In genomic region chr12:109950632-109951031, GRCm38 (mm10) we compare ENCODE assay signal across 16 mouse cellular contexts.
DNase-seq lines count a peak whose midpoint lies in the region; ATAC-seq and TF ChIP-seq lines count a peak whose summit lies in the region.
"Had no signal": no experiment of that assay in that cellular context is flagged by ENCODE, and none has a peak within 500 bp of the region (broad histone marks: within the 10 kb centered on the region; RNA-seq: fewer than 3 reads in every experiment).

No protein-coding gene starts in this region.

- H3K4me1 ChIP-seq in heart, embryonic 10.5 days, result peaks cover 45% of the 10 kb centered on the region
- peaks cover 74% of the 10 kb centered on the region for H3K4me1 ChIP-seq in midbrain, embryonic 10.5 days
- H3K4me1 ChIP-seq in midbrain, embryonic 15.5 days, result peaks cover 7% of the 10 kb centered on the region
- no peaks in the 10 kb centered on the region for H3K4me1 ChIP-seq in midbrain, postnatal 0 days (ENCODE audit: insufficient read depth, low read length)
- peaks cover 4% of the 10 kb centered on the region for H3K4me1 ChIP-seq in heart, embryonic 11.5 days (ENCODE audit: control insufficient read depth, insufficient read depth, low read length)

- H3K4me2 ChIP-seq in midbrain, embryonic 15.5 days, result no peak overlapping the region
- no peak overlapping the region for H3K4me2 ChIP-seq in midbrain, postnatal 0 days (ENCODE audit: low read depth, low read length, poor library complexity, severe bottlenecking)
- H3K4me2 ChIP-seq in heart, embryonic 11.5 days, result no peak overlapping the region
- H3K4me2 ChIP-seq: embryonic facial prominence, embryonic 13.5 days had no signal

- no peak overlapping the region for H3K9ac ChIP-seq in midbrain, embryonic 15.5 days
- H3K9ac ChIP-seq in midbrain, postnatal 0 days (replicated peaks; ENCODE audit: low read length, poor library complexity, severe bottlenecking), result no peak overlapping the region
- no peak overlapping the region for H3K9ac ChIP-seq in heart, embryonic 11.5 days (ENCODE audit: low read depth, low read length)
- H3K9ac ChIP-seq: embryonic facial prominence, embryonic 13.5 days; forebrain, postnatal 0 days had no signal

- H3K4me3 ChIP-seq in heart, embryonic 10.5 days, result no peak overlapping the region
- H3K4me3 ChIP-seq in midbrain, embryonic 10.5 days, result no peak overlapping the region
- H3K4me3 ChIP-seq in midbrain, embryonic 15.5 days, result no peak overlapping the region
- H3K4me3 ChIP-seq in midbrain, postnatal 0 days (ENCODE audit: low read depth, low read length), result no peak overlapping the region
- H3K4me3 ChIP-seq in heart, embryonic 11.5 days (ENCODE audit: low read depth, low read length), result no peak overlapping the region
- H3K4me3 ChIP-seq: embryonic facial prominence, embryonic 13.5 days had no signal

- peak overlapping the region; percentile 72 for H3K27ac ChIP-seq in heart, embryonic 10.5 days
- peak overlapping the region; percentile 96 for H3K27ac ChIP-seq in midbrain, embryonic 10.5 days (replicated peaks)
- no peak overlapping the region for H3K27ac ChIP-seq in midbrain, embryonic 15.5 days
- H3K27ac ChIP-seq in midbrain, postnatal 0 days (ENCODE audit: low read depth, low read length), result no peak overlapping the region
- H3K27ac ChIP-seq in heart, embryonic 11.5 days (ENCODE audit: low read depth, low read length), result no peak overlapping the region
- H3K27ac ChIP-seq: embryonic facial prominence, embryonic 13.5 days had no signal

- WGBS in heart, embryonic 10.5 days, result 40% methylated on average over 6 of the region's 6 CpGs
- 46% methylated on average over 6 of the region's 6 CpGs for WGBS in midbrain, embryonic 10.5 days
- WGBS in midbrain, embryonic 15.5 days, result 50% methylated on average over 6 of the region's 6 CpGs
- 59% methylated on average over 6 of the region's 6 CpGs for WGBS in midbrain, postnatal 0 days
- WGBS in heart, embryonic 11.5 days (ENCODE audit: insufficient replicate concordance), result 32% methylated on average over 6 of the region's 6 CpGs

- TF ChIP-seq CTCF in midbrain, postnatal 0 days (IDR thresholded peaks at IDR 0.05), result peak; percentile 34

- no peaks in the 10 kb centered on the region for H3K9me3 ChIP-seq in heart, embryonic 10.5 days
- H3K9me3 ChIP-seq in midbrain, embryonic 10.5 days (replicated peaks), result no peaks in the 10 kb centered on the region
- no peaks in the 10 kb centered on the region for H3K9me3 ChIP-seq in midbrain, embryonic 15.5 days
- no peaks in the 10 kb centered on the region for H3K9me3 ChIP-seq in midbrain, postnatal 0 days (ENCODE audit: low read length)
- H3K9me3 ChIP-seq in heart, embryonic 11.5 days (replicated peaks; ENCODE audit: control insufficient read depth, low read length), result no peaks in the 10 kb centered on the region
- H3K9me3 ChIP-seq: embryonic facial prominence, embryonic 13.5 days had no signal

- H3K36me3 ChIP-seq in heart, embryonic 10.5 days, result no peaks in the 10 kb centered on the region
- H3K36me3 ChIP-seq in midbrain, embryonic 10.5 days, result no peaks in the 10 kb centered on the region
- no peaks in the 10 kb centered on the region for H3K36me3 ChIP-seq in midbrain, embryonic 15.5 days (replicated peaks)
- H3K36me3 ChIP-seq in midbrain, postnatal 0 days (ENCODE audit: insufficient read depth, low read length), result no peaks in the 10 kb centered on the region
- H3K36me3 ChIP-seq in heart, embryonic 11.5 days (ENCODE audit: control insufficient read depth, insufficient read depth, low read length), result no peaks in the 10 kb centered on the region
- H3K36me3 ChIP-seq: embryonic facial prominence, embryonic 13.5 days had no signal

- no peak for ATAC-seq in midbrain, embryonic 15.5 days (replicated peaks)
- ATAC-seq in midbrain, postnatal 0 days (ENCODE audit: low FRiP score), result no peak
- ATAC-seq in heart, embryonic 11.5 days (replicated peaks; ENCODE audit: insufficient number of reproducible peaks, low FRiP score, low TSS enrichment), result no peak
- ATAC-seq: forebrain, postnatal 0 days had no signal

- H3K27me3 ChIP-seq in heart, embryonic 10.5 days (ENCODE audit: insufficient read depth, poor library complexity, severe bottlenecking), result peaks cover 33% of the 10 kb centered on the region
- peaks cover 6% of the 10 kb centered on the region; the same call in 1 of the 2 replicates for H3K27me3 ChIP-seq in midbrain, embryonic 10.5 days (ENCODE audit: low read depth, poor library complexity, severe bottlenecking)
- H3K27me3 ChIP-seq in midbrain, embryonic 15.5 days (replicated peaks), result no peaks in the 10 kb centered on the region
- no peaks in the 10 kb centered on the region; the same call in 1 of the 2 replicates for H3K27me3 ChIP-seq in midbrain, postnatal 0 days (ENCODE audit: insufficient read depth, low read length)
- H3K27me3 ChIP-seq in heart, embryonic 11.5 days (ENCODE audit: control insufficient read depth, insufficient read depth, low read length), result no peaks in the 10 kb centered on the region; the same call in 1 of the 2 replicates

- DNase-seq in heart, embryonic 10.5 days (ENCODE audit: low spot score), result no peak
- no peak for DNase-seq in heart, adult 11 months
- peak; percentile 34 for DNase-seq in midbrain, embryonic 10.5 days (ENCODE audit: low spot score)
- DNase-seq in embryo, embryonic 10 days (ENCODE audit: low spot score), result peak; percentile 43
- no peak for DNase-seq in midbrain, postnatal 0 days (ENCODE audit: low spot score)
- DNase-seq in ovary, postnatal 36 days (ENCODE audit: low spot score), result no peak
- DNase-seq: cerebellum, adult 8-10 months; forebrain, postnatal 0 days; gastrocnemius, postnatal 36 days; heart, postnatal 10 days; kidney, adult 18-20 months; lung, postnatal 14 days; spleen, adult 18-20 months had no signal

Comparison
In these comparisons a context has a peak if more than half of its experiments do, and no peak if none do; other contexts are left out.
1. DNase-seq: peak in midbrain, embryonic 10.5 days (single experiment) and embryo, embryonic 10 days (single experiment); none in heart, embryonic 10.5 days (single experiment), heart, adult 11 months (single experiment), midbrain, postnatal 0 days (single experiment) and ovary, postnatal 36 days (single experiment).
2. H3K27ac ChIP-seq: peak in heart, embryonic 10.5 days (single experiment) and midbrain, embryonic 10.5 days (single experiment); none in midbrain, embryonic 15.5 days (single experiment), midbrain, postnatal 0 days (single experiment) and heart, embryonic 11.5 days (single experiment).